Mouse (Mus musculus): ENCODE results near the gene Foxa1. TPM values are rescaled to one million over a fixed set of nuclear protein-coding genes. Genes with fewer than 3 reads are reported as not detected.

Foxa1 gene
- polyA plus RNA-seq, 1 experiment from 2014 or later, result 0.74 TPM

GRCm38 (mm10) chr12:57509726-57510125, 37.0 kb downstream of the Foxa1 start:
- H3K9me3 ChIP-seq, result no peaks in the 10 kb centered on the region
- no peak overlapping the region for H3K9ac ChIP-seq
- H3K4me3 ChIP-seq (replicated peaks), result no peak overlapping the region
- WGBS, result 76% methylated on average over 4 of the region's 4 CpGs
- no peak overlapping the region for H3K4me2 ChIP-seq
- H3K27me3 ChIP-seq, result peaks cover 4% of the 10 kb centered on the region; the same call in 1 of the 2 replicates
- H3K36me3 ChIP-seq (replicated peaks), result no peaks in the 10 kb centered on the region
- no peak for ATAC-seq (ENCODE audit: low FRiP score)
- no peak overlapping the region for H3K27ac ChIP-seq
- peaks cover 3% of the 10 kb centered on the region; the same call in 1 of the 2 replicates for H3K4me1 ChIP-seq

- no peak overlapping the region for H3K4me2 ChIP-seq
- H3K9me3 ChIP-seq, result no peaks in the 10 kb centered on the region
- H3K36me3 ChIP-seq (replicated peaks), result no peaks in the 10 kb centered on the region
- ATAC-seq (ENCODE audit: low FRiP score), result no peak
- peaks cover 4% of the 10 kb centered on the region; the same call in 1 of the 2 replicates for H3K27me3 ChIP-seq
- H3K4me3 ChIP-seq (replicated peaks), result no peak overlapping the region
- H3K27ac ChIP-seq, result no peak overlapping the region
- 23% methylated on average over 11 of the region's 11 CpGs for WGBS
- no peak overlapping the region for H3K9ac ChIP-seq
- H3K4me1 ChIP-seq, result peaks cover 3% of the 10 kb centered on the region; the same call in 1 of the 2 replicates
Measured at GRCm38 (mm10) chr12:57508938-57509337, 37.8 kb downstream of the Foxa1 start.

- peaks cover 3% of the 10 kb centered on the region; the same call in 1 of the 2 replicates for H3K4me1 ChIP-seq
- no peak overlapping the region for H3K4me3 ChIP-seq (replicated peaks)
- H3K27me3 ChIP-seq, result peaks cover 4% of the 10 kb centered on the region; the same call in 1 of the 2 replicates
- no peak overlapping the region for H3K9ac ChIP-seq
- H3K9me3 ChIP-seq, result no peaks in the 10 kb centered on the region
- no peak overlapping the region for H3K4me2 ChIP-seq
- H3K36me3 ChIP-seq (replicated peaks), result no peaks in the 10 kb centered on the region
- no peak for ATAC-seq (ENCODE audit: low FRiP score)
- whole genome bisulfite sequencing, result 74% methylated on average over 7 of the region's 7 CpGs
- H3K27ac ChIP-seq, result no peak overlapping the region
Measured at GRCm38 (mm10) chr12:57505329-57505728, 41.4 kb downstream of the Foxa1 start.

GRCm38 (mm10) chr12:57500246-57500645, 46.5 kb downstream of the Foxa1 start:
- H3K9me3 ChIP-seq, result no peaks in the 10 kb centered on the region
- 86% methylated on average over 7 of the region's 7 CpGs for WGBS
- no peaks in the 10 kb centered on the region for H3K27me3 ChIP-seq
- H3K4me1 ChIP-seq, result no peaks in the 10 kb centered on the region
- no peak overlapping the region for H3K4me2 ChIP-seq
- H3K4me3 ChIP-seq (replicated peaks), result no peak overlapping the region
- no peak overlapping the region for H3K27ac ChIP-seq
- no peaks in the 10 kb centered on the region for H3K36me3 ChIP-seq (replicated peaks)
- H3K9ac ChIP-seq, result no peak overlapping the region
- ATAC-seq (ENCODE audit: low FRiP score), result no peak

- no peaks in the 10 kb centered on the region for H3K4me1 ChIP-seq
- WGBS, result 84% methylated on average over 6 of the region's 6 CpGs
- H3K27me3 ChIP-seq, result no peaks in the 10 kb centered on the region
- no peak overlapping the region for H3K4me2 ChIP-seq
- no peaks in the 10 kb centered on the region for H3K36me3 ChIP-seq (replicated peaks)
- H3K9ac ChIP-seq, result no peak overlapping the region
- no peak overlapping the region for H3K27ac ChIP-seq
- H3K4me3 ChIP-seq (replicated peaks), result no peak overlapping the region
- no peaks in the 10 kb centered on the region for H3K9me3 ChIP-seq
- no peak for ATAC-seq (ENCODE audit: low FRiP score)
Measured at GRCm38 (mm10) chr12:57496347-57497119, 50.2 kb downstream of the Foxa1 start.

Other genes starting within 250 kb of the Foxa1 start
- 0.46 and 0.97 TPM in 2 replicates for gene Ttc6, start 17.2 kb upstream of the Foxa1 start, polyA plus RNA-seq (2016; fragmentation: Nextera tagmentation; extraction: Ambion mirVana)

Measured in forebrain, embryonic 12.5 days (tissue).